Mouse (Mus musculus): ENCODE measurements at regions not wholly inside any gene's neighbourhood (a gene's known extent, or its start where the extent isn't known, plus 50 kb on each side); places are given as distances from the start of the nearest gene placed in this dataset.

DNA sequence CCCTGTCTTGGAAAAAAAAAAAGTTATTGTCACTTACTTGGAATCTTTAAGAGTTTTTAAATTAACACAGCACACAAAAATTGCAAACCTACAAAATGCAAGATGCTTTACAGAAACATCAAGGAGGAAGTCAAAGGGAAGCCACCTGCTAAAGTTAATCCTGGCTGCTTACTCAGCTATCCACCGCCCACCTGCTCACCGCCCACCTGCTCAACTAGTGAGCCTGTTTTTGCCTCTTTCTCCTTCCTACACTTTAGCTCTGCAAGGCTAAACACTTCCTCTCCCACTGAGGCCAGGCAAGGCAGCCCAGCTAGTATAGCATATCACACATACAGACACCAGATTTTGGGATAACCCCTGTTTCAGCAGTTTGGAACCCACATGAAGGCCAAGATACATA lies 66.4 kb downstream of the Gm6685 start:
- DNase-seq: peak; percentile 62

DNA sequence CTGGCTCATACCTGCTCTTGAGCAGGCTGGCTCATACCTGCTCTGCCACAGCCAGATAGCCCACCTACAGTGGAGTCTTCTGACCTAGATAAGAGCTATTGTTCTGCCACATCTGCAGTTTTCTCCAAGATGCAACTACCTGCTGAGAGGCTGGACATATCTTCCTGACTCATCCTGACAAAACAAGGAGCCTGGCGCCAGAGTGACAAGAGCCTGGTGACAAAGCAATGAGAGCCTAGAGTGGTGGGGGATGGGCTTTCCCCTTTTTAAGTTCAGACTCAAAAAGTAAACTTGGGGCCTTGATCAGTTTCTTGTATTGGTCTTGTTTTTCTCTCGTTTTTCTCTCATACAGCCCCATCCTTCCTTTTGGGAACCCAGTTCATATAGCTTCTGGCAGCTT lies 67.1 kb downstream of the Gm6685 start:
- DNase-seq: no peak

Data from right cerebral cortex, adult 18-20 months (tissue).